Mouse (Mus musculus) small intestine, adult 2 months (tissue): ENCODE data around the gene Rnf126.

ENCODE experiments used
- CTCF ChIP-seq: fragments of 200-500 bp; IDR thresholded peaks from 2 replicates; pipeline ENCODE4 v1.5.1; 2012; ENCODE audit warnings: low read depth, mild to moderate bottlenecking, control low read depth, inconsistent platforms, low read length, moderate library complexity, mixed read lengths; ENCODE audit not compliant: insufficient replicate concordance, insufficient read length; ENCODE audit errors: extremely low read depth
- POLR2A ChIP-seq: fragments of 200-500 bp; IDR thresholded peaks from 2 replicates; pipeline ENCODE4 v1.6.1; 2012; ENCODE audit warnings: low read depth, mild to moderate bottlenecking, control low read depth, inconsistent platforms, low read length, moderate library complexity

- TF ChIP-seq POLR2A (no peak), CTCF (peak; percentile 28; the same call in 1 of the 2 replicates)
These were observed 7.9 kb upstream of the Rnf126 start for GRCm38 (mm10) chr10:79774486-79775279.
